Mouse (Mus musculus) cerebellum, postnatal 4 days (tissue): ENCODE measurements at regions not wholly inside any gene's neighbourhood (a gene's known extent, or its start where the extent isn't known, plus 50 kb on each side); places are given as distances from the start of the nearest gene placed in this dataset.

Experiments used
- DNase-seq, 2 experiments: peaks; one replicate each; pipeline ENCODE4 v3.0.0; 2022; ENCODE audit warnings: low spot score in 2 of 2, mixed read lengths in 1 of 2

GRCm38 (mm10) chr14:87346812-87347211 is 69.6 kb upstream of the Tdrd3 start:
- no peak for DNase-seq

GRCm38 (mm10) chr14:87348825-87349224 is 67.6 kb upstream of the Tdrd3 start:
- no peak for DNase-seq

GRCm38 (mm10) chr14:87365793-87366192 is 50.6 kb upstream of the Tdrd3 start:
- DNase-seq: no peak
